Comparison of ENCODE assay signal across 33 mouse cellular contexts in the genomic region with DNA sequence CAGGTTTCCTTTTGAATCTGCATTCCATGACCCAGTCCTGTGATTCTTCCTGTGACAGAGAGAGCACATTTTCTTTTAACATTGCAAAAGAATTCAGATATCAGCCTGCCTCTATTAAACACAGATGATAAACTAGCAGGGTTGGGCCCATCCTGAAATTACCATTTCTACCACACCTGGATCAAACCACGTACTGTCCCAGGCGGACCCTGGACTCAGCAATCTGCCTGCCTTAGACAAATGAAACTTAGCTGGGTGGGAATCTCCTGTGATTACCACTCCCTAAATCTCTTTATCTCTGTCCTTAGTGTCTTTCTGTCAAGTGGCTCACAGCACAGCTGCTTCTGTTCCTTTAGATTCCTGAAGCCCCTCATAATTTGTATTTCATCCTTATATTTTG.
"Had no signal": no experiment of that assay in that cellular context is flagged by ENCODE, and none has a peak within 500 bp of the region (broad histone marks: within the 10 kb centered on the region; RNA-seq: fewer than 3 reads in every experiment).

No protein-coding gene starts in this region.

- H3K36me3 ChIP-seq: heart, embryonic 10.5 days; heart, embryonic 12.5 days; heart, embryonic 13.5 days; heart, embryonic 15.5 days; hindbrain, embryonic 10.5 days; hindbrain, embryonic 12.5 days; hindbrain, embryonic 13.5 days; hindbrain, embryonic 15.5 days; kidney, embryonic 15.5 days had no signal

- DNase-seq: heart, postnatal 10 days; heart, postnatal 14 days; heart, postnatal 36 days; heart, postnatal 4 days; kidney, adult 11 months; kidney, adult 18-20 months; kidney, adult 2 months; kidney, adult 8-10 months; kidney, adult 9 months; kidney, postnatal 10 days; kidney, postnatal 14 days; kidney, postnatal 25 days; kidney, postnatal 36 days; kidney, postnatal 4 days; layer of hippocampus, adult 9-11 months; layer of hippocampus, postnatal 36 days had no signal

- H3K4me2 ChIP-seq: heart, embryonic 11.5 days; heart, embryonic 12.5 days; heart, embryonic 13.5 days; heart, embryonic 15.5 days; hindbrain, embryonic 12.5 days; hindbrain, embryonic 13.5 days; hindbrain, embryonic 14.5 days; hindbrain, embryonic 15.5 days; kidney, embryonic 15.5 days had no signal

- H3K4me1 ChIP-seq: heart, embryonic 10.5 days; hindbrain, embryonic 10.5 days; hindbrain, embryonic 12.5 days; hindbrain, embryonic 13.5 days; hindbrain, embryonic 15.5 days had no signal

- H3K9ac ChIP-seq: heart, embryonic 12.5 days; heart, embryonic 13.5 days; heart, embryonic 15.5 days; hindbrain, embryonic 12.5 days; hindbrain, embryonic 13.5 days; hindbrain, embryonic 14.5 days; hindbrain, embryonic 15.5 days; kidney, embryonic 15.5 days had no signal

- H3K9me3 ChIP-seq: heart, embryonic 10.5 days; heart, embryonic 12.5 days; heart, embryonic 13.5 days; heart, embryonic 15.5 days; hindbrain, embryonic 10.5 days; hindbrain, embryonic 12.5 days; hindbrain, embryonic 13.5 days; hindbrain, embryonic 15.5 days; kidney, embryonic 15.5 days had no signal

- H3K27ac ChIP-seq: heart, embryonic 10.5 days; heart, embryonic 13.5 days; heart, embryonic 15.5 days; hindbrain, embryonic 10.5 days; hindbrain, embryonic 12.5 days; hindbrain, embryonic 13.5 days; hindbrain, embryonic 14.5 days; hindbrain, embryonic 15.5 days; hindbrain, postnatal 0 days; kidney, embryonic 15.5 days; kidney, postnatal 0 days; layer of hippocampus, adult 2 months; left cerebral cortex, adult 2 months had no signal

- H3K4me3 ChIP-seq: heart, embryonic 10.5 days; heart, embryonic 12.5 days; heart, embryonic 13.5 days; heart, embryonic 15.5 days; hindbrain, embryonic 10.5 days; hindbrain, embryonic 12.5 days; hindbrain, embryonic 13.5 days; hindbrain, embryonic 15.5 days; kidney, embryonic 15.5 days; layer of hippocampus, adult 2 months; left cerebral cortex, adult 2 months had no signal

- H3K27me3 ChIP-seq: heart, embryonic 12.5 days; heart, embryonic 13.5 days; heart, embryonic 15.5 days; hindbrain, embryonic 12.5 days; hindbrain, embryonic 15.5 days; kidney, embryonic 15.5 days had no signal

- ATAC-seq: hindbrain, embryonic 16.5 days; hindbrain, postnatal 0 days; inflammation-experienced regulatory T-cells, adult 6 months had no signal
